Mouse (Mus musculus) myocyte (in vitro differentiated cells): ENCODE data around the gene Agap1. TPM values are rescaled to one million over a fixed set of nuclear protein-coding genes. Genes with fewer than 3 reads are reported as not detected.

Experiments
- H3K27me3 ChIP-seq: one replicate; pipeline ENCODE4 v1.6.1; 2011; ENCODE audit not compliant: control insufficient read depth, insufficient read depth, insufficient read length
- H3K36me3 ChIP-seq: one replicate; pipeline ENCODE4 v1.6.1; 2011; ENCODE audit not compliant: control insufficient read depth, insufficient read depth
- H3K4me2 ChIP-seq: one replicate; pipeline ENCODE4 v1.6.1; 2011; ENCODE audit warnings: low read depth, control low read depth
- H3K4me3 ChIP-seq: one replicate; pipeline ENCODE4 v1.5.1; 2011; ENCODE audit warnings: mild to moderate bottlenecking, control low read depth, moderate library complexity
- H3K79me2 ChIP-seq: one replicate; pipeline ENCODE4 v1.6.1; 2011; ENCODE audit not compliant: control insufficient read depth, insufficient read depth
- H3ac ChIP-seq: one replicate; pipeline ENCODE4 v1.6.1; 2011; ENCODE audit not compliant: control insufficient read depth, insufficient read length
- CEBPB ChIP-seq: IDR thresholded peaks from 2 replicates; pipeline ENCODE4 v1.6.1; 2011; ENCODE audit warnings: mild to moderate bottlenecking, moderate library complexity; ENCODE audit not compliant: poor library complexity, insufficient read depth, severe bottlenecking
- E2F4 ChIP-seq: IDR thresholded peaks from one replicate; pipeline ENCODE4 v1.6.1; 2011; ENCODE audit warnings: mild to moderate bottlenecking, control low read depth, moderate library complexity; ENCODE audit not compliant: insufficient read depth
- MAX ChIP-seq: IDR thresholded peaks from one replicate; pipeline ENCODE4 v1.6.1; 2011; ENCODE audit warnings: low read depth, mild to moderate bottlenecking, control low read depth
- MYOD1 ChIP-seq, 3 experiments: IDR thresholded peaks; one replicate each; pipeline ENCODE4 v1.6.1; 2011; ENCODE audit warnings: control low read depth in 2 of 3, low read depth in 2 of 3, mild to moderate bottlenecking in 2 of 3, moderate library complexity in 1 of 3; ENCODE audit not compliant: insufficient read length in 2 of 3, control insufficient read depth in 1 of 3
- MYOG ChIP-seq, 3 experiments: IDR thresholded peaks; one replicate each; pipeline ENCODE4 v1.6.1; 2011; ENCODE audit warnings: control low read depth in 2 of 3, low read depth in 2 of 3, mild to moderate bottlenecking in 2 of 3; ENCODE audit not compliant: insufficient read length in 2 of 3, control insufficient read depth in 1 of 3, insufficient read depth in 1 of 3
- POLR2A ChIP-seq: IDR thresholded peaks from one replicate; pipeline ENCODE4 v1.6.1; 2011; ENCODE audit warnings: low read depth, mild to moderate bottlenecking, control low read depth, moderate library complexity; ENCODE audit not compliant: insufficient read length
- POLR2AphosphoS2 ChIP-seq: IDR thresholded peaks from one replicate; pipeline ENCODE4 v1.6.1; 2011; ENCODE audit warnings: low read depth, control low read depth; ENCODE audit not compliant: insufficient read length
- REST ChIP-seq: IDR thresholded peaks from one replicate; pipeline ENCODE4 v1.6.1; 2011; ENCODE audit warnings: mild to moderate bottlenecking, control low read depth, moderate library complexity; ENCODE audit not compliant: insufficient read depth, insufficient read length
- SRF ChIP-seq: IDR thresholded peaks from one replicate; pipeline ENCODE4 v1.6.1; 2011; ENCODE audit warnings: low read depth; ENCODE audit not compliant: control insufficient read depth, insufficient read length
- TCF12 ChIP-seq: IDR thresholded peaks from one replicate; pipeline ENCODE4 v1.6.1; 2011; ENCODE audit warnings: mild to moderate bottlenecking, control low read depth; ENCODE audit not compliant: poor library complexity, insufficient read depth, severe bottlenecking
- TCF3 ChIP-seq: IDR thresholded peaks from one replicate; pipeline ENCODE4 v1.6.1; 2011; ENCODE audit warnings: low read depth, control low read depth; ENCODE audit not compliant: insufficient read length
- USF1 ChIP-seq: IDR thresholded peaks from one replicate; pipeline ENCODE4 v1.6.1; 2011; ENCODE audit warnings: low read depth, mild to moderate bottlenecking, control low read depth, moderate library complexity
- polyA plus RNA-seq: library from polyadenylated mRNA; unstranded; fragments of >200 nt; fragmentation: generic; extraction: Trizol; gene quantifications from one replicate; pipeline ENCODE4 v1.2.1, GENCODE M21; 2012; ENCODE audit warnings: missing spikeins

Gene Agap1
- polyA plus RNA-seq, 1 experiment: 48.9 TPM

DNA sequence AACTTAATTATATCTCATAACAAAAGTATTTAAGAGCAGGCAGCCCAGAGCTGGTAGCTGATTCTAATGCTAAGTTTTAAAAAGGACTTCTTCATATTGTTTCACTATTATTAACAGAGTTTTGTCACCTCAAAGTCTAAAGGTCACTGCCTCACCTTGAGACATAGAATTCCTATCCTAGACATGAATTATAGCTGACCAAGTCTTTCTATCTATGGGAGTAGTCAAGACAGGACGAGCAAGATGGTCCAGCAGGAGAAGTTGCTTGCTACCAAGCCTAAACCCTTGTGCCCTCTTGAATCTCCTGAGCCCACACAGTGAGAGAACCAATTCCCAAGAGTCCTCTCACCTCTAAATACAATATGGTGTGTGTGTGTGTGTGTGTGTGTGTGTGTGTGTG is 448.0 kb downstream of the Agap1 start:
- TF ChIP-seq USF1: no peak
- H3K4me2 ChIP-seq: no peak overlapping the region

DNA sequence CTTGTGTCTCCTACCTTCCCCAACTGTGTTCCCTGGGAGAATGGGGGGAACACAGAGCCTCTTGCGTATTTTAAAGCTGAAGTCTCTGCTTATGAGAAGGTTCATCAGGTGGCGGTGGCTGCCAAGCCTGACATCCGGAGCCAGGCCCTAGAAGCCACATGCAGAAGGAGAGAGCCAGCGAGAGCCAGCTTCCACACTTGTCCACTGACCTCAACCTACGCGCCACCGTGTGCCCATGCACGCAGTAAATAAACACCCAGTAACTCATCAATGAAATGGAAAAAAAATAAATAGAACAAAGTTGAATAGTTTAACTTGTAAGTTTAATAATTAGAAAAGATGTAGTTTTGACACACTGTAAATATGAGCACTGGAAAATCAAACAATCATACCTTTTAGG is 455.2 kb downstream of the Agap1 start:
- Histone ChIP-seq H3K4me2 (no peak overlapping the region), H3K27me3 (peaks cover 10% of the 10 kb centered on the region), H3ac (no peak overlapping the region), H3K36me3 (no peaks in the 10 kb centered on the region), H3K79me2 (no peaks in the 10 kb centered on the region), H3K4me3 (no peak overlapping the region)
- TF ChIP-seq MYOD1 (IDR thresholded peaks at IDR 0.05; ENCODE audit: control insufficient read depth in 1 of 3, insufficient read length in 2 of 3, low read depth in 2 of 3): no peak

More for the DNA sequence above, 448.0 kb downstream of the Agap1 start:
- no peaks in the 10 kb centered on the region for H3K79me2 ChIP-seq
- H3K36me3 ChIP-seq: no peaks in the 10 kb centered on the region
- H3K27me3 ChIP-seq: no peaks in the 10 kb centered on the region
- no peak overlapping the region for H3ac ChIP-seq
- no peak overlapping the region for H3K4me3 ChIP-seq

DNA sequence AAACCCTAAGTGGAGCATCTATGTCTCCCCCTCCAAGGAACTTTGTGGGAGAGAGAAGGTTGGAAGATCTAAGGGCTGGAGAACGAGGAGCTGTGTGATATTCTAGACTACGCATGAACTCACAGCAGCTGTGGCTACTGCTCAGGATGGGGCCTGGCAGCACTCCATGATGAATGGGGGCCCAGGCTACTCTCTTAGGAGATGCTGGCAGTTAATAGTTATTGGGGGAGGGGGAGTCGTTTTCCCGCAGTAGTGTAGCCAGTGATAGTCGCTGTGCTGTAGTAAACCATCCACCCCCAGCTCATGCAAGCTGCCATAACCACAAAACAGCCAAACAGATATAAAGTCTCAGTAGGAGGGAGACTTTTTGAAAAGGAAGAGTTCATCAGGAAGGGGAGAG is 457.8 kb downstream of the Agap1 start:
- peaks cover 14% of the 10 kb centered on the region for H3K27me3 ChIP-seq
- TF ChIP-seq SRF: no peak
- no peak for TF ChIP-seq CEBPB
- no peak overlapping the region for H3K4me2 ChIP-seq
- no peaks in the 10 kb centered on the region for H3K36me3 ChIP-seq
- no peak overlapping the region for H3ac ChIP-seq
- H3K4me3 ChIP-seq: no peak overlapping the region
- no peaks in the 10 kb centered on the region for H3K79me2 ChIP-seq

DNA sequence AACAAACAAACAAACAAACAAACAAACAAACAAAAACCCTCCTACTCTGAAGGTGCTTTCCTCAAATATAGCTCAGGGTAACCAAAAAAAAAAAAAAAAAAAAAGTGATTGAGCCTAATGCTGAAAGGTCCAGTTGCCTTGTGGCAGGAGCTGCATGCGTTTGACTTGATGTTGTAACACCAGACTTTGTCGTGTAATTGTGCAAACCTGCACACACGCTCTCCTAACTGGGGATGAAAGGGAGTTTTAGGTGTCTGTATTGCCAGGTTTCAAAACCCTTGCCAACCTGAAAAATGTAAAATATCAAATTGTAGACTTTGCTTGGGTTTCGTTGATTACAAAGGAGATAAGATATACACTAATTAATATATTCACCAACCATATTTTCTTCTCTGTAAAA is 459.0 kb downstream of the Agap1 start:
- Histone ChIP-seq H3K27me3 (peaks cover 21% of the 10 kb centered on the region), H3K79me2 (no peaks in the 10 kb centered on the region), H3ac (no peak overlapping the region), H3K36me3 (no peaks in the 10 kb centered on the region), H3K4me2 (no peak overlapping the region), H3K4me3 (no peak overlapping the region)
- TF ChIP-seq TCF3 (no peak), TCF12 (no peak), CEBPB (no peak)

DNA sequence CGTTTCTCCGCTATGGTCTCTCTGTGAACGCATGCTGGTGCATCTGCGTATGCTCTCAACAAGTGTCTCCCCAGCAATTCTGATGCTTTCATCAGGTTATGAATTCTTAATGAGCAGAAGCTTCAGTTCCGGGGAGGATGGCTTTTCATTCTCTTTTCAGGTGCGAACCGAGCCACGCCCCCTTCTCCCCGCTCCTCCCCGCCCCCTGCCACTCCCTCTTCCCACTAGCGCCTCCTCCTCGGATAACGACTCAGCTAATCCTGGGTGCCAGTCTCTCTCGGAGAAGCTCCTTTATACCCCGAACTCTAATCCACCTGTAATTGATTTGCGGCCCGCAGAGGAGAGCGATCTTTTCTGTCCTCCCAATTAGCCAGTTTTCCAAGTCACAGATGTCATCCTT is 463.5 kb downstream of the Agap1 start:
- H3K79me2 ChIP-seq: no peaks in the 10 kb centered on the region
- H3ac ChIP-seq: no peak overlapping the region
- no peaks in the 10 kb centered on the region for H3K36me3 ChIP-seq
- no peak overlapping the region for H3K4me3 ChIP-seq
- TF ChIP-seq USF1 (no peak), SRF (no peak), MYOD1 (IDR thresholded peaks at IDR 0.05; ENCODE audit: control insufficient read depth in 1 of 3, insufficient read length in 2 of 3, low read depth in 2 of 3) (no peak), TCF3 (no peak), POLR2AphosphoS2 (no peak)
- H3K27me3 ChIP-seq: peaks cover 42% of the 10 kb centered on the region
- no peak overlapping the region for H3K4me2 ChIP-seq

DNA sequence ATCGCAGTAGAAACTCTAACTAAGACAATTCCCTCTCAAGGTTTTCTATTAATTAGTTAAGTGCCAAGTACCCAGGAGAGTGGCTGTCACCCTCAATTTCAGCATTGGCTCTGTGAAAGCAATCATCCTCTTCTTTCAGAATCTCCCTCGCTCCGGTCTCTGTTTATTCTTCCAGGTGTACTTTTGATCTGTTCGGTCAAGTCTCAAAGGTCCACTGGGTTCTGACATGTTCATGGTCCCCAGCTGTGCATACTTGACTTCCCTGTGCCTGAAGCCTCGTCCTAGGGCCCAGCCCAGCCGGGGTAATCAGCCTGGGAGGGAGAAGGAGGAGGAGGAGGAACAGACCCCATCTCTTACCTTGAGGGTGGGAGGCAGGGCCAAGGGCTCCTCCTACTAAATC is 464.6 kb downstream of the Agap1 start:
- Histone ChIP-seq H3K4me2 (no peak overlapping the region), H3K4me3 (no peak overlapping the region), H3K79me2 (no peaks in the 10 kb centered on the region), H3K36me3 (no peaks in the 10 kb centered on the region), H3K27me3 (peaks cover 51% of the 10 kb centered on the region), H3ac (no peak overlapping the region)
- no peak for TF ChIP-seq TCF12
- TF ChIP-seq MYOG (IDR thresholded peaks at IDR 0.05; ENCODE audit: control insufficient read depth in 1 of 3, insufficient read depth in 1 of 3, insufficient read length in 2 of 3, low read depth in 2 of 3): no peak
- TF ChIP-seq USF1: no peak
- TF ChIP-seq CEBPB: no peak
- no peak for TF ChIP-seq POLR2A
- no peak for TF ChIP-seq POLR2AphosphoS2
- TF ChIP-seq E2F4: no peak
- TF ChIP-seq SRF: no peak
- no peak for TF ChIP-seq REST
- no peak for TF ChIP-seq TCF3
- TF ChIP-seq MAX: no peak
- no peak for TF ChIP-seq MYOD1 (IDR thresholded peaks at IDR 0.05; ENCODE audit: control insufficient read depth in 1 of 3, insufficient read length in 2 of 3, low read depth in 2 of 3)
